Mouse (Mus musculus) Muller cell, postnatal 12 days (primary cell): ENCODE measurements around the gene Gng13.

Experiments
- DNase-seq: peaks from one replicate; pipeline ENCODE4 v3.0.0-alpha.2; 2015; ENCODE audit errors: inconsistent ontology term

Gene Gng13

GRCm38 (mm10) chr17:25716711-25717637, at the start of gene Gng13:
Gng13 (plus strand) TSS chr17:25717171.
- peak; percentile 52 for DNase-seq

- DNase-seq: no peak
Observed at GRCm38 (mm10) chr17:25668481-25669055, 48.4 kb upstream of the Gng13 start.

GRCm38 (mm10) chr17:25672982-25673381, 44.0 kb upstream of the Gng13 start:
- peak; percentile 24 for DNase-seq

GRCm38 (mm10) chr17:25677969-25678368, 39.0 kb upstream of the Gng13 start:
- DNase-seq: no peak

- no peak for DNase-seq
Observed at GRCm38 (mm10) chr17:25679818-25680217, 37.2 kb upstream of the Gng13 start.

GRCm38 (mm10) chr17:25681636-25682035, 35.3 kb upstream of the Gng13 start:
- DNase-seq: no peak

GRCm38 (mm10) chr17:25686323-25686722, 30.6 kb upstream of the Gng13 start:
- DNase-seq: peak; percentile 33

GRCm38 (mm10) chr17:25688922-25689321, 28.0 kb upstream of the Gng13 start:
- no peak for DNase-seq

- no peak for DNase-seq
Observed at GRCm38 (mm10) chr17:25696263-25696662, 20.7 kb upstream of the Gng13 start.

- DNase-seq: peak; percentile 69
Observed at GRCm38 (mm10) chr17:25698446-25698845, 18.5 kb upstream of the Gng13 start.

- DNase-seq: no peak
Observed at GRCm38 (mm10) chr17:25700863-25701496, 16.0 kb upstream of the Gng13 start.

GRCm38 (mm10) chr17:25709994-25710393, 7.0 kb upstream of the Gng13 start:
- DNase-seq: no peak

GRCm38 (mm10) chr17:25711136-25711535, 5.8 kb upstream of the Gng13 start:
- DNase-seq: no peak

GRCm38 (mm10) chr17:25715627-25716026, 1.3 kb upstream of the Gng13 start:
- no peak for DNase-seq

- DNase-seq: no peak
Observed at GRCm38 (mm10) chr17:25716130-25716529, 841 bp upstream of the Gng13 start.

GRCm38 (mm10) chr17:25717691-25718090, 720 bp downstream of the Gng13 start:
- no peak for DNase-seq

- no peak for DNase-seq
Observed at GRCm38 (mm10) chr17:25721476-25721875, 4.5 kb downstream of the Gng13 start.

GRCm38 (mm10) chr17:25723470-25723869, 6.5 kb downstream of the Gng13 start:
- no peak for DNase-seq

GRCm38 (mm10) chr17:25723919-25724318, 6.9 kb downstream of the Gng13 start:
- DNase-seq: no peak

GRCm38 (mm10) chr17:25725264-25725663, 8.3 kb downstream of the Gng13 start:
- no peak for DNase-seq

GRCm38 (mm10) chr17:25727265-25728008, 10.5 kb downstream of the Gng13 start, which contains the start of the genes Chtf18 and Rpusd1:
Chtf18 (minus strand) TSS chr17:25727419.
Rpusd1 (plus strand) TSS chr17:25727670.
- DNase-seq: peak; percentile 100

GRCm38 (mm10) chr17:25728009-25728270, 11.0 kb downstream of the Gng13 start:
- DNase-seq: no peak
